Mouse (Mus musculus): ENCODE data around the gene Fam102a.
"Not testable (repeated sequence)": the region's sequence is repeated elsewhere in the genome, so short reads cannot be mapped to it uniquely, and the experiment has no call there.

Fam102a gene

GRCm38 (mm10) chr2:32534733-32535471 lies at the start of gene Fam102a:
Fam102a (plus strand) TSS chr2:32535332.
- peak; percentile 99 for DNase-seq

- no peak for DNase-seq
Measured at GRCm38 (mm10) chr2:32485751-32486150, 49.4 kb upstream of the Fam102a start.

DNA sequence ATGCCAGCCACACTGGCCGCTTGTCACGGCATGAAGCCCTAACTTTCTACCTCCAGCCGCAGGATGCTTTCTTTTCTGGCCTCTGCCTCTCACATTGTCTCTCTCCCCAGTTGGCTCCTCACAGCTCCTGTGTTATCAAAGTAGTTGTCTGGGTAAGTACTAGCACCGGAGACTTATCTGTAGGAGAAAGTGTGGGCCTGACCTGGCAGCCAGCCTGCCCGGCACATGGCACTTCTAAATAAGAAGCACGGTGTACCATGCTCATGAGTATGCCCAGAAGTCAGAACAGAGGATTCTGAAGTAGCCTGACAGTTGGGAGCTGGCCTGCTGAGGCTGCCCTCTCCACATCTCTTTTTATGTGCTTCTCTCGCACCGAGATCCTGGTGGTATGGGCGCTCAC lies 49.0 kb upstream of the Fam102a start:
- no peak for DNase-seq

DNA sequence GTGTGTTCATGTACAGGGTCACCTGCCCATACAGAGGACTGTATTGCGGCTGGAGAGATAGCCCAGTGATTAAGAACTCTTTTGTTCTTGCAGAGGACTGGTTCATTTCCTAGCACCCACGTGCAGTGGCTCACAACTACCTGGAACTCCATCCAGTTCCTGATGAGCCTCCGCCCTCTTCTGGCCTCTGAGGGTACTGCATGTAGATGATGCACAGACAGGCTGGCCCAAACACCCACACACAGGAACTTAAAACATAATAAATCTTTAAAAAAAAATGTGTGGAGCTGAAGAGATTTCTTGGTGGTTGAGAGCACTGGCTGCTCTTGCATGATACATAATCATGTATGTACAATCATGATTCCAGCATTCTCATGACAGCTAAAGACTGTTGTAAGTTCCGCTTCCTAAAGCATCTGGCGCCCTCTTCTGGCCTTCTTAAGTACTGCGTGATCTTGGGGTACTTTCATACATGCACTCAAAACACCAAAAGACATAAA lies 48.0 kb upstream of the Fam102a start:
- DNase-seq, result peak; percentile 93

GRCm38 (mm10) chr2:32488679-32489078 lies 46.5 kb upstream of the Fam102a start:
- DNase-seq, result peak; percentile 86

DNA sequence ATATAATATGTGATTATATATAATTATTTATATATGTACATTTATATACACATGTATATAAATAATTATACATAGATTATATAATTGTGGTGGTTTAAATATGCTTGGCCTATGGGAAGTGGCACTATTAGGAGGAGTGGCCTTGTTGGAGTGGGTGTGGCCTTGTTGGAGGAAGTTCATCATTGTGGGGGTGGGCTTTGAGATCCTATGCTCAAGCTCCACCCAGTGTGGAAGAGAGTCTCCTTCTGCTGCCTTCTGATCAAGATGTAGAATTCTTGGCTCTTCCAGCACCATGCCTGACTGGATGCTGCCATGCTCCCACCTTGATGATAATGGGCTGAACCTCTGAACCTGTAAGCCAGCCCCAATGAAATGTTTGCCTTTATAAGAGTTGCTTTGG lies 44.4 kb upstream of the Fam102a start:
- DNase-seq, result not testable (repeated sequence)

GRCm38 (mm10) chr2:32492661-32493060 lies 42.5 kb upstream of the Fam102a start:
- peak; percentile 57 for DNase-seq

- peak; percentile 88 for DNase-seq
Measured at GRCm38 (mm10) chr2:32493301-32493701, 41.8 kb upstream of the Fam102a start.

GRCm38 (mm10) chr2:32494522-32494921 lies 40.6 kb upstream of the Fam102a start:
- DNase-seq, result peak; percentile 60

DNA sequence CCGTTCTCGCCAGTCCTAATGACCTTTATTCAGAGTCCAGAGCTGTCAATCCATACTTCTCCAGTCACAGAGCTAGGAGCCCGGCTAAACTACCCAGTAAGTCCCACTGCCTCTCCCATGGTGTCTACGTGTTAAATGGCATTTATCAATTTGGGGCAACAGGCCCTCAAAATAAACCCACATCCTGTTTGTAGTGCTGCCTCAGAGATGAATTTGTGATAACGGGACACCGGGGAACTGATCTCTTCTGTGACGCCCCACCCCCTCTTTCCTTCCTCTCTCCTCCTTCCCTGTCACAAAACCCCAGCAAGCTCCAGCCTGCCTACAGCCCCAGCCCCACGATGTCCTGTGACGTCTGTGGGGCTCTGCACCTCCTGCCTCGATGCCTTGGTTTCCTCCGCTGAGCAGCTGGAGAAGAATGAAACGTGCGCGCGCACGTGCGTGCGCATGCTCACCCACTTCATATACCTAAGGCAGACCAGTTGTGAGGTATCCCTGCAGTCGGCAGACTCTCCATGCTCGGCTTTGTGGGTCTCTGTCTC lies 39.9 kb upstream of the Fam102a start:
- peak; percentile 91 for DNase-seq

DNA sequence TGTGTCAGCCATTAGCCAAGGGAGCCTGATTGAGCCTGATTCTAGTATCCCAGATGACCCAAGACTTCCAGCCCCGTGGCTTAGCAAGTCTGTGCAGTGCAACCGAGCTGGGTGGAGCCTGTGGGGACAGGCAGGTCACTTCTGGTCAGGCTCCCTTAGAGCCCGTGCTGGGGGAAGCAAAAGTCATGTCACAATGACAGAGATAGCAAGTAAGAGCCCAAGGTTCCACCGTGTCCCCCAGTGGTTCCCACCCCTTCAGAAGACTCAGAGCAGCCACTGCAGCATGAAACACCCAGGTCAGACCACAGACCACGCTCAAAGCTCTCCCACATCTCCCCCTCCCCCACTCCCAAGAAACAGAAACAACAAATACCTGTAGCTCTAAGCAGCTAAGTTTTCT lies 38.9 kb upstream of the Fam102a start:
- DNase-seq, result peak; percentile 58

GRCm38 (mm10) chr2:32499365-32499764 lies 35.8 kb upstream of the Fam102a start:
- DNase-seq, result no peak

DNA sequence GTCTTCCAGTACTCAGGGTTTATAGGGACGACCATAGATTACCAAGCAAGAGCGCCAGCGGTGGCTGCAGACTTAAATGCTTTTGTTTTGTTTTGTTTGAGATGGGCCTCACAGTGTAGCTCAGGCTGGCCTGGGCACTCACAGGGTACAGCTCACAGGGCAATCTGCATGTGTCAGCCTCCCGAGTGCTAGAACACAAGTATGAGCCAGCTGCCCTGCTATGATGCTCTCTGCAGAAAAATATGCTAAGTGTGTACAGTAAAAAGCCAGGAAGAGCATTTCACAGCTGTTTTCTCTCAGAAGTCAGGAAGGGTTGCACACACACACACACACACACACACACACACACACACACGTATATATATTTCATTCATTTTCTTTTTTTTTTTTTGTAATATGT lies 34.7 kb upstream of the Fam102a start:
- peak; percentile 40 for DNase-seq

- DNase-seq, result no peak
Measured at GRCm38 (mm10) chr2:32501754-32502324, 33.3 kb upstream of the Fam102a start.

DNA sequence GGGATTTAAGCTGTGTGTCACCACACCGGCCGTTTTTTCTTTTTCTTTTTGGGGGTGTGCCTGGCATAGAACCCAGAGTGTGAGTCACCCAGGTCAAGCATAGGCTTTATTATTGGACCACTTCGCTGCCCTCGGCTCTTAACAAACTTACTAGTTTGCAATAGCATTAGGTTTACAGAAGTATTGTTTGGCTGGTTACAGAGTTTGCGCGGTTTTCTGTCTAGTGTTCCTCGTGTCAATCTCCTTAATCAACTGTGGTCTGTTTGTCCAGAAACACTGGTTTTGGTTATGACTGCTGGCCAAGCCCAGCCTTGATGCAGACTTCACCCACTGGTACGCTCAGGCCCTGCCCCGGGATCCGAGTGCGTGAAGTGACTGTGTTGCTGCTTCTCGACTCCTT lies 32.3 kb upstream of the Fam102a start:
- no peak for DNase-seq

- no peak for DNase-seq
Measured at GRCm38 (mm10) chr2:32503588-32503987, 31.5 kb upstream of the Fam102a start.

DNA sequence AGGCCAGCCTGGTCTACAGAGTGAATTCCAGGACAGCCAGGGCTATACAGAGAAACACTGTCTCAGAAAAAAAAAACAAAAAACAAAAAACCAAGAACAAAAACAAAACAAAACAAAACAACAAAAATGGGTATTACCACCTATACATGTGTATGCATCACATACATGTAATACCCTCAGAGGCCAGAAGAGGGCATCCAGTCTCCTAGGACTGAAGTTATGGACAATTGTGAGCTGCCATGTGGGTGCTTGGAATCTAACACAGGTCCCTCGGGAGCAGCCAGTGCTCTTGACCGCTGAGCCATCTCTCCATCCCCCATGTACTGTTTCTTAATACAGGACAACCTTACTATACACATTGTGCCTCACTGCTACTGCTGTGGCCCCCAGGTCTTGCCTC lies 29.6 kb upstream of the Fam102a start:
- DNase-seq, result no peak

GRCm38 (mm10) chr2:32506673-32507668 lies 28.2 kb upstream of the Fam102a start:
- no peak for DNase-seq

DNA sequence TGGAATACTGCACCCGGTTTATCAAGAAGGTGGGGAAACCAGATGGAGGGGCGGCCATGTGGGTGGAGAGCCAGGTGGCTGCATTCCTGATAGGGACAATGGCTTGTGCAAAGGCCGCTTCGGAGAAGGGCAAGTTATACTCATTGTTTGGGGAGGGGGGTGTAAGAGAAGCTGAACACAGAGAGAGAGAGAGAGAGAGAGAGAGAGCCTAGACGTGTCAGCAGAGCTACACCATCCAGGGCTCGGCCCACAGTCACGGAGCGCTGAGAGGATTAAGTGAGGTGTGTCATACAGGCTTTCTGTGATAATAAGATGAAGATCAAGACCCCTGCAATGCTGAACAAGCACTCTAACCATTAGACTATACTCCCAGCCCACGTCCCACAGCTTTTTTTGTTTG lies 27.2 kb upstream of the Fam102a start:
- no peak for DNase-seq

DNA sequence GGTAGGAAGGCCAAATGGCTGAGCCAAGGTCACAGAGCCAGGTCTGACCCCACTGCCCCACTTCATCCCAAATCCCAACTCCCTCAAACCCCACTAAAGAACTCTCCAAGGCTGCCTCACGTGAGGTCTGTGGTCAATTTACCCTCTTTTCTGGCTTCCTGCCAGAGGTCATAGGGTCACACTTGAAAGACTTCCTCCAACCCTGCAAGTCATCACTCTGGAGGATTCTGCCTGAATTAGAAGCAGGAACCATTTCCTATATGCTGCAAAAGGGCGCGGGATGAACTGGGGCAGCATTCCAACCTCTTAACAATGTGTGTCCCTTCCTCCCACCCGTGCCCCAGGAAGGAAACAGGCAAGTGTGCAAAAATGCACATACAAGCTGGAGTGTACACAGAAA lies 25.8 kb upstream of the Fam102a start:
- DNase-seq, result no peak

DNA sequence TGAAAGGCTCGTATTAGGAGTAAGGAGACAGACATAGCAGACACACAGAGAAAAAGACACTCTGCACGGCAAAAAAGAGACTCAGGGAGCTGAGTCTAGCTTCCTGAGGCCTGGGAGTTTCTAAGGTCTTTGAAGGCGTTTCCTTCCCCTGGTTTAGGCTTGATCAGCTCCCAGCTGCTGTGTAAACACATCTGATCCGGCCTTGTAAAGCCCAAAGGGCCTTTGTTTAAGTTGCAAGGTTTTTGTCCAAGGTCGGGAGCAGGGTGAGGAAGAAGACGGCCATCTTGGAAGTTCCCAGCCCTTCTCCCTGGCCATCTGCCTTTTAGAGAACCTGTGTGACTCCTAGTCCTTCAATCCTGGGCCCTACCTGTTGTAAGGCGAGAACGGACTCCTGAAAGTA lies 25.2 kb upstream of the Fam102a start:
- DNase-seq, result no peak

- no peak for DNase-seq
Measured at GRCm38 (mm10) chr2:32512592-32512991, 22.5 kb upstream of the Fam102a start.

- DNase-seq, result no peak
Measured at GRCm38 (mm10) chr2:32514335-32514734, 20.8 kb upstream of the Fam102a start.
